Mouse (Mus musculus) adrenal gland, postnatal 10 days (tissue): ENCODE data around the gene Epb41l5. TPM values are rescaled to one million over a fixed set of nuclear protein-coding genes. Genes with fewer than 3 reads are reported as not detected.

Experiments used
- DNase-seq: peaks from one replicate; pipeline ENCODE4 v3.0.0; 2021; ENCODE audit warnings: mixed read lengths
- total RNA-seq, 2 experiments: library from RNA; stranded (reverse); gene quantifications; 2 replicates each; pipeline ENCODE4 v1.2.3; 2021

Gene Epb41l5
- total RNA-seq, 2 experiments from 2014 or later = 10.4 to 11.0 TPM

DNA sequence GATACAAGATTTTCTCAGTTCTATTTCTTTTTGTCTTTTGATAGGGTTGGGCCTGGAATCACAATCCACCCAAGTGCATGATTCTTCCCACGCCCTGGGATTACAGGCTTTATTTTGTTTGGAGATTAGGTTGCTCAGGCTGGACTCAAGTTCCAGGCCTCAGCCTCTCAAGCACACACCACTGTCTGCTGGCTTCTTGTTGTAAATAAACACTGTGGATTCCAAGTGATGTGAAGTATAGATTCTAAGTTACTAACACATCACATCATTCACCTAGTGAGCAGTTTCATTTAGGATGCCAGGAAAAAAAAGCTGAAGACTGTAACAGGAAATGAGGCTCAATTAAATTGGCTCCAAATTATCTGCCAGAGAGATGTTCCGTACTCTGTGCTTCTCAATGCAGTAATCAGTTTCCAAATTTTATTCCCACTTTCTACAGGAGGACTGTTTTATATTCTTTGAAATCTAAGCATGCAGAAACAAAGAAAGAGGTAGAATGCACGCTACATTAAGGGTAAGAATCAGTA lies 51.8 kb downstream of the Epb41l5 start:
- DNase-seq = no peak

DNA sequence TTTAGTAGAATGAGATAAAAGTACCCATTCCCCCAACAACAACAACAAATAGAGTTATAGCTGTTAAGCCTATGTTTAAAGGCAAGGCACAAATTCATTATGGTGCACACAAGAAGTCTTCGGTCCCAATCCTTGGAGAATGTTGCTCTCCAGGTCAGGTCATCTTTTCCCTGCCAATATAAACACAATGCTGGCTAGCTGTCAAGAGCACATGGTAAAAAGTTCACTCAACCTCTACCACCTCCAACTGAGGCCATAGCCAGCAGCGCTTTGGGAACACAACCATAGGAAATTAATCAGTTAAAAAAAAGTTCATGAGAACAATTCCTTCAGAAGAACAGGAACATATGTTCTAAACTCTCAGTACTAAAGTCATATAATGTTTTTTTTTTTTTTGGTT lies 58.8 kb downstream of the Epb41l5 start:
- DNase-seq = peak; percentile 45

DNA sequence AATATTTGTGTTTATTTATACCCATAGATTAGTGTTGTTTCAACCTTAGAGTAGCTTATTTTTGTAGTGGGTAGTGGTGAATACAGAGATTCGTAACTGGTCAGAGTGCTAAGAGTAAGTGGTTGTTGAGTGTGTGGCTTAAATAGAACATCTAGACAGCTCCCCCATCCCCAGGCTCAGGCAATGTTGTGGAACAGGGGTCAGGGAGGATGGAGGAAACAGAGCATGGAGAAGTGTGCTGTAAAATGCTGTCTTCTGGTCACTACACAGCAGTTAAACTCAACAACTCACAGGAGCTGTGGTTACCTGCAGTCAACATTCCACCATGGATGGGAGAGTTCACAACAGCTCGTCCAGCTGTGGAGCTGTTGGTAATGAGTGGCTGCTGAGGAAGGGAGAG lies 63.8 kb downstream of the Epb41l5 start:
- DNase-seq = no peak

DNA sequence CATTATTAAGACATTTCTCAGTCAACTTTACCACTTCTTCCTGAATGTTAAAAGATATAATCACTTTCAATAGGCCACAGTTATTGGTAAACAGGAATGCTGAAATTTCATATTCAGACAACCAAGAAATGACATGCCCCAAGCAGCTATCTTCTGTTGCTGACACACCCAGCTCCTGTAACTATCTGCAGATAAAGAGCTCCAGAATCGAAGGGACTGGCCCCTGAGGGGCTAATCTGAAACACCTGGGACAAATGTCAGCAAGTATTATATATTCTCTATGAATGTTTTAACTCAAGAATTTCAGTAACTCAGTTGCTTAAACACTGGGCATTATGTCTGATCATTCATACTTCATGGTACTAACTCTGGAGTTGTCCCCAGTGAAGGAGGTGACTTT lies 78.7 kb downstream of the Epb41l5 start:
- DNase-seq = no peak

DNA sequence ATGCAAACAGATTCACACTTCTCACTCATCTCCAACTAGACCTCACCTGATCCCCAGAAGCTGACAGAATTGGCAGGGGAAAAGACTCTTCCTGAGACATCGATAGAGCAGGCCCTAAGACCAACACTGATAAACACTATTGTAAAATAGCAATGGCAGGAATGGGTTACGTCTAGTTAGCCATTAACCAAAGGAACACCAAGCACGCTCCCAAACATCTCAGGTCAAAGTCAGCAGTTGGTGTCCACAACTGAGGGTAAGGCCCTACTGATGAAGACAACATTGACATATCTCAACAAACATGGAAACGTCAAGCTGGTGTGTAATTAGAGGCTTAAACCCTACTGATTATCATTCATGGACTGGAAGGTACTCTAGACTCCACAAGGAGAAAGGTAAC lies 83.3 kb downstream of the Epb41l5 start:
- DNase-seq = no peak

DNA sequence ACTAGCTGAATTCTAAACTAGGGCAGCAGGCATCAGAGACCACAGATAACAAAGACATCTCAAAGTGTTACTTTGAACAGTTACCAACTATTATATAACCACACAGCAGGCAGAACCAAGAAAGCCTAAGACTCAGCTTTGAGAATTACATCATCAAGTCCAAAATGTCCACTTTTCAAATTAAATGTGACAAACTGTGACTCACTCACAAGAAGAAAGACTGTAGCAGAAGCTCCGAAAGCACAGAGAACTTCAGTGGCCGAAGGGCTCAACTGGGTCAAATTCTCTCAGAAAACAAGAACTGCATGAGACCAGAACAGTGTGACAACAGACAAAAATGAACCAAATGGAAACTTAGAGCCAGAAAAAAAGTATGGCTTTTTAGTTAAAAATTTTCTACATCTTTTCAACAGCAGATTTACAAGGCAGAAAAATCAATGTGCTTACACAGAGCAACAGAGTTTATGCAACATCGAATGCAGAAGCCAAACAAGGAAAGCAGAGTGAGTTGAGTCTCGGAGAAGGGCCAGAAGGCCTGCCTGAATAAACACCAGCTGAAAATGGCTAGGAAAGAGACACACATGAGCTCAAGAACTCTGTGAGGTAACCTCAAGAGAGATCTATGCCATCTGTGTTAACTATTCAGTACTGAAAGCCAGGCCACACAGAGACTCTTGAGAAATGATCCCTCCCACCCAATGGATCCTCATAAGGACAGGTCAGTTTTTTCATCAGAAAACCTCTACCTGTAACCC lies 91.0 kb downstream of the Epb41l5 start:
- no peak for DNase-seq

DNA sequence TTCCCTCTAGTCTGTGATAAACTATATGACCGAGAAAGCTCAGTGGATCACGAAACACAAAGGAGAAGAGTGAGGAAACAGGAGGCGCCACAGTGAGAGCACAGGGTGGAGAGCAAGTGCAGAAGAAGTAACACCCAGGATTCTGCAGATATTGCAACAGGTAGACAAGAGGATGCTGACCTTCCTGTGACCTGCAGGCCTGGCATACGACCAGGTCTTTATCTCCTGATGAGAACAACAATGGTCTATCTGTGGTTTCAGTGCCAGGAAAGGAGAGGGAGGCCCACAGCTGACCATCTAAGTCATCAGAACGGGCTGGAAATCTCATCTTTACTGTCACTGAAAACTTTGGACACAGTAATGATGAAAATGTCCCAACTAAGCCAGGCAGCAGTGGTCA lies 93.1 kb downstream of the Epb41l5 start:
- no peak for DNase-seq

DNA sequence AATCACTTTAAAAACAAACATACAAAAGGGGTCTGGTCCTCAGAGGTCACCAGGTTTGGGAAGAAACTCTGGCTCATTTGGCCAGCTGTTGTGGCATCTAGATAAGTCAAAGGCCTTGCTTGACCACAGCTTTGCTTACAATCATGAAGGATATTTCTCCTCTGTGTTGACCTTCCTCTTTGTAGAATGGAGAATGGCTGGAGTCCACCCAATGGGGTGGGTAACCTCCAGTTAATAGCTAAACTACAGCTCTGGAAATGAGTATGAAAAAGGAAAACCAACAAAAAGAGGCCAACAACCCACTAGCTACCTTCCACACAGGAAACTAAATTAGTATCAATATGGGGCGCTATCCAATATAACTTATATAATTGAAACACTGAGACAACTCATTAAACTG lies 97.1 kb downstream of the Epb41l5 start:
- no peak for DNase-seq

DNA sequence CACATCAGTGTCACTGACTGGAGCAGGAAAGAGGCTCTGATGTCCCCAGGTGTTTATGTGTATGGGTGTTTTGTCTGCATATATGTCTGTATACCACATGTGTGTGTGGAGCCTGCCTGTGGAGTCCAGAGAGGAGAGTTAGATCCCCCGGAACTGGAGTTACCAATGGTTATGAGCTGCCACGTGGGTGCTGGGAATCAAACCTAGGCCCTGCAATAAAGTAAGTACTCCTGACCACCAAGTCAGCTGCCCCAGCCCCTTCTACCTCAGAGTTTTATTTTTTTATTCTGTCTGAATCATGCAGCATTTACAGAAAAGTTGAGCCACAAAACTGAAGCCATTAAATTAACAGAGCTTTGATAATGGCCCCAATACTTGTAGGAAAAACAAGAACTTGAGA lies 98.7 kb downstream of the Epb41l5 start:
- no peak for DNase-seq

DNA sequence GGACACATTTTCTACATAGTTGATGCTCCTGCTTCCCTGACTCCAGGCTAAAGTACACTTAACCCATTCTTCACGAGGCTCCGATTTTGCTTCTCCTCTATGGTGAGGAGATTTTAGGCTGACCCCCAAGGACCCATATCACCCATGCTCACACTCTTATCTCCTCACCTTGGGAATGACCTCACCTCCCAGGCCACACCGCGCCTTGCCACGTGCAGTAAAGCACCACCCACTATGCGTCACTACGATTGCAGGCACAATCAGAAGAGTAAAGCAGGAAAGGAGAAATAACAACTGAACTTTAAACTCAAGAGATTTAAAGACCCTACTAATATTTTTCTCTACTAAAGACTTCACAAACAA lies 99.5 kb downstream of the Epb41l5 start:
- no peak for DNase-seq

DNA sequence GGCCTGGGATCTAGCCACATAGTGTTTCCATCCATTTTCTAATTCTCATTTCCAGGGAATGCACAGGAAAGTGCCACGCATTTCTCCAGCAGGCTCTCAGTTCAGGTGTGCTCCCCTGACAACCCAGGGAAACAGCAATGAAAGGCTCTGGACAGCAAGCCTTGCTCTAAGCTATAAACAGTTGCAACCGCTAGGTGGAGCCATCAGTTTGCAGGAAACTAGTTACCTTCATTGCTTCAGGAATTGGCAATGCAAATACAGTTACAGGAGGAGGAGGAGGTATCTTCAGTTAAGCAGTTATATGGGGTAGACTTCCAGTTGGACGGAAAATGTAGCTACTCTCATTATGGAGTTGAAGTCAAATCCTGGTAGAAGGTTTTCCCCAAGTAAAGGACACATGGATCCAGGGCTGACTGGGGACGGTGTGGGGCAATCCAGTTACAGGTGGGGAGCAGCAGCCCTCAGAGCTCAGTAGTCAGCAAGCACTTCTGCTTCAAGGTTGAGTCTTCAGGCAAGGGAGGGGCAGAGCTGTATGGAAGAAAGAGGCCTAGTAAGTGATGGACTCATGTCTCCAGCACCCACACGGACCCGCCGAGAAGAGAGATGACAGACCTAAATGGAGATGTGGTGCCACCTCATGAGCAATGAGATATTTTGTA lies 100.0 kb downstream of the Epb41l5 start:
- peak; percentile 90 for DNase-seq

DNA sequence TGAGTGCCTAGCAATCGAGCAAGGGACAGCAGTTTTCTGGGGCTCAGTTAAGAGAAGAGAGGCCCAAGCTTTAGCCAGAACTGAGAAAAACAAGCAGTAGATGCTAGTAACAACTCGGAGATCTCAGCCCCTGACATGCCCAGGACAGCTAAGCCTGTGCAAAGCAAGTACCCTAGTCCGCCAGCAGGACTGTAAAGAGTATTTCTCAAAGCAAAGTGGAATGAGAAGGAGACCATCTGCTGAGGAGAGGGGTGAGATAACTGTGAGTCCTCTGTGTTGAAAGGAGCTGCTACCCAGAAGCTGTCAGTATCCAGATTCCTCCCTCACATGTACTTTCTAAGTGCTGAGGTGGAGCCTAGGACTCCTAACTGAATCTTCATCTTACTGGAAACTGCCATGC lies 102.3 kb downstream of the Epb41l5 start:
- peak; percentile 0 for DNase-seq

DNA sequence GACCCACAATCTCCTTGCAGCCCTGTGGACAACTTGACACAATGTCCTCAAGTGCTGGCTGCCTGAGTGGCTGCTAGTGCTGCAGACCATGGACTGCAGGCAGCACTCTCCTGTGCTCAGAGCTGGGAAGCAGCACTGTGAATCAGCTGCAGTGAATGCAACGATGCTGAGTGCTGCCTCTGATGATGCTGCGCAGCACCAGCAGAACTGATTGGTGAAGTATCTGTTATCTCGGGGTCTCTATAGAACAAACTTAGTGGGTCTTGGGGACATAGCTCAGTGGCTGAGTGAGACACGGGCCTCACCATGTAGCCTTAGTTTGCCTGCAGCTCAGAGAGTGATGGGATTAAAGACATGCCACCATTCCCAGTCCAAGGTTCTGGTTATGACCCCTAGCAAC lies 103.1 kb downstream of the Epb41l5 start:
- no peak for DNase-seq

DNA sequence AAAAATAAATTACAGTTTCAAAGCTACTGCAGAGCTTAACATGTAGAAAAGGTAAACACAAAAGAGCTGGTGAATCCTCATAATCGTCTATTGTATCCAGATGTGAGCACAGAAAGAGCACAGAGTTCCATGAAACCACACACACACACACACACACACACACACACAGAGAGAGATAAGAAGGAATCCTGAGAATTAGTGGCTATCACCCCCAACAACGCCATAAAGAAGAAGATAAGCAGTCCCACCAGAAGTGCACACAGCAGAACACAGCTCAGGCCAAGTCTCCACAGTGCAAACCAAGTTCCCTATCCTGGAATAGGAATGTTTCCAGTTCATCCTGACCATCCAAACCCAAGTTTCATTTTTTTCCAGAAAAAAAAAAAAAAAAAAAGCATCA lies 103.6 kb downstream of the Epb41l5 start:
- DNase-seq = no peak

DNA sequence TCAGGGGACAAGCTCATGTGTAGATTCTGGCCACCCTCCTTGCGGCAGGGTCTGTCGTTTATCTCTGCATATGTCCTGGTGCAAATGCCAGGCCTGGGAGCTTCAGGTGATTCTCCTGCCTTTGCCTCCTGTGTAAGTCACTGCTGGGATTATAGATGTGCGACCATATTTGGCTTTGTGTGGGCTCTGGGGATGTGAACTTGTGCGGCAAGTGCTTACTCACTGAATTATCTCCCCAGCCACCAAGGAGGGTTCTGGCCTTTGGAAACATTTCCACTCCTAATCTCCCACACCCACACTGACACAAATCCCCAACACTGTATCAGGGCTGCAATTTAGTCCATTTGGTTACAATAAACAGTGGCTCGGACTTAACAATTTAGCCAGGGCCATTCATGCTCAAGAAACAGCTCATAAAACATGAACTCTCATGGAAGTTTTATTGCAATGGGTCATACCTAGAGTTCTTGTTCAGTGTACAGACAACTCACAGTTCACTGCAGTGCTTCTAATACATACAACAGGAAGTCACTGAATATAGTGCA lies 104.1 kb downstream of the Epb41l5 start:
- no peak for DNase-seq

DNA sequence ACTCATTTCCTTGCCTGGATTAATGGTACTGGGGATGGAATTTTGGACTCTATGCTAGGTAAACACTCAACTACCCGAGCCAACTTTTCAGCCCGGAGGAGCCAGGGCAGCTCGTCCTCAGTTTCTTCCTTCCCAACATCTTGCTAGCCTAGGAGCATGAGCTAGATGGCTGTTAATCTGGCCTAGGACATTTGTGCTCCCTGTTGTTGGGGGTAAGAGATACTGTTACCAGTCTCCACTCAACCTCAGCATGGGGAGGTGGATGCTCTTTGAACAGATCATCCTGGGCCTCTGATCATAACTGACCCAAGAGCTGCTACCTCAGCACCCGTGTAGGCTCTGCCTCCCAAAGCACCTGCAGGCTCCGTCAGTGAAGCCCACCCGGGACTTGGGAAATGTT lies 105.5 kb downstream of the Epb41l5 start:
- no peak for DNase-seq

DNA sequence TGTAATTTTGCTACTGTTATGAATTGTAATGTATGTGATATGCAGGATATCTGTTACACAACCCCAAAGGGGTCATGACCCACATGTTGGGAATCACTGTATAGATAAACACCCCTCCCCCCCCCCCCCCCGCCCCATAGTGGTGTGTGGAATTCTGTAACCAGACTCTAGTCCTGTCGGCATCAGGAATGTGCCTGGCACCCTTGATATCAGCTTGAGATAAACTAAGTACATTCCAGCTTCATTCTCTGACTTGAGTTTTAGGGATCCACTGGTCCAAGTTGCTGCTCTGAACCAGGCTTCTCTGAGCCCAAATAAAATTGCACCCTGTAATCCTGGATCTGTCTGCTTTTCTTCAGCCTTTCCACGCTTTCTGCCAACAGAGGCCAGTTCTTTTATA lies 107.2 kb downstream of the Epb41l5 start:
- no peak for DNase-seq

DNA sequence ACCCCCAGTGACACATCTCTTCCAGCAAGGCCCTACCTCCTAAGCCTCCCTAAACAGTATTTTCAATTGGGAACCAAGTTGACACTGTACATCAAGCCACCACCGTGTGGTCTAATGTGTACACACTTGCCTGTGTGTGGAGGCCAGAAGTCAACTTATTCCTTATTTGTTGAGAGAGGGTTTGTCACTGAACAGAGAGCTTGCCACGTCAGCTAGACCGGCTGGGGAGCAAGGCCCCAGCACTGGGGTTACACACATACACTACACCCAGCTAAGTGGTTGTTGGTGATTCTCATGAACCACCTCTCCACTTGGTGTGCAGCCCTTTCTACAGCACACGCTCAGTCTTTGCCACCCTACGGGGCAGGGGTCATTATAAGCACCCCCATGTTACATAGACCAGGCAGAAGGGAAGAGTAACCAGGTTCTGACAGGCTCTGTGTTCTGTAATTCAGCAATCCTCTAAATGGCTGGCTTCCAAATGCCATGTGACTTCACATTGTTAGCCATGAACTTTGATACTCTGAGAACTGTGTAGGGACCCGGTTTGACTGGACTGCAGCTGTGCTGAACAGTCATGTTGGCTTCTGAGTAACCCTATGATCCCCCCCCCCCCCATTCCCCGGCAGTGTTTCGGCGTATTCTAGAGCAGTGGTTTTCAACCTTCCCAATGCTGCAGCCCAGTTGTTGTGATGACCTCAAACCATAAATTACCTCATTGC lies 107.8 kb downstream of the Epb41l5 start:
- DNase-seq = peak; percentile 42

DNA sequence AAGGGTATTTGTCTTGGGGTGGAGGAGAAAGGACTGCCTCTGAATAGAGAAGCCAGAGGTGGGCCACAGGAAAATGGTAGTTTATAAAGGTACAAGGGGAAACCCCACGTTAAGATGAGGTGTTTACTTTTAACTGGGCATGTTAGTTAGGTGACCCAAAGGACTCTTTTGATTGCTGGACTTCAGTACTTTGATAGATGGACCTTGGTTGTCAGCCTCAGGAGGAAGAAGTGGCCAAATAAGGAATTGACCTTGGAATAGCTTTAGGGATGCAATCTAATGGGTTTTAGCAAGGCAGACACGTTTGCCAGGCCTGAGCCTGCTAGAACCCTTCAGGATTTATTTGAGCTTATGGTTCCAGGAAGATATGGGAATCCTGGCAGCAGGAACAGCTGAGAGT lies 109.5 kb downstream of the Epb41l5 start:
- DNase-seq = no peak

DNA sequence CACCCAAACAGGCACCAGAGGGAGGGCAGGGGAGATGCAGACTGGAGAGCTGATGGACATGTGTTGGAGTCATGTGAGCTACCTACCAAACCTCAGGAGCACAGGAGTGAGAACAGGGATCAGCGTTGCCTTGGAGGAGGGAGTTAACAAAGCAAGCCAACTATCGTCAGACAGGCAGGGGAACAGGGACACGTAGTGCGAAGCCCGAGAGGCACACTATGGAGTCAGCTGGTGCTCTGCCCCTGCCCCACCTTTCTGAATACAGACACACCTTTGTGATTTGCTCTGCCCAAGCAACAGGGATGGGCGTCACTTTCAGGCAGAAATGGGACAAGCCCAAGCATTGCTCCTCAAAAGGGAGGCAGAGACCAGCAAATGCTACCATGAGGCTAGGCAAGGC lies 111.1 kb downstream of the Epb41l5 start:
- peak; percentile 1 for DNase-seq

DNA sequence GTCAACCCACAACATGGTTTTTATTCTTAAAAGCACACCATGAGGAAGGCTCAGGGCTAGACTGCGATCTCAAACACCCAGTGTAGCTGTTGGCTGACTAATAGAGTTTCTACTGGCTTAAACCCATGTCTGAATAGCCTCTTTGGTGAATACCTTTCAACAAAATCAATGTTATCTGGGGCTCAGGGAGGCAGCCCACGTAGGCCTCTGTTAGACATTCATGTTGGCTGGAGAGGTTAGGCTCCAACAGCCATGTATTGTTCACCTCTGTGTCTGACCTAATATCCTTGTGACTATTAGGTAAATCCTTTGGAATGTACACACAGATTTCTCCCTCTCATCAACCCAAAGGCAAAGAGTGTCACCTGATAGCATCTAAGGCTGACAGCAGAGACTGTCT lies 112.7 kb downstream of the Epb41l5 start:
- DNase-seq = no peak

DNA sequence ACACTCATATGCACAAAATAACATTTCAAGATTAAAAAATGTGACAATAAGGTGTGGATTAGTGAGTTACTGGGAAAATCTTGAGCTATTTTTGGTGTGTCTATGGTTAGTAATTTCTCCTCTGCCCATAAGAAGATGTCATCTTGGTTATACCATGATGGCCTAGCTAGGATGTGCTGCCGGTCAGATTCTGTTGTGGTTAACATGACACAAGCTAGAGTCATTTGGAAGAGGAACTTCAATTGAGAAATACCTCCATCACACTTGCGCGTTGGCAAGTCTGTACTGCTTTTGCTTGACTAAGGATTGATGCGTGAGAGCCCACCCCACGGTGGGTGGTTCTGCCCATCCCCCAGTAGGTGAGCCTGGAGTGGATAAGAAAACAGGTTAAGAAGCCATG lies 114.5 kb downstream of the Epb41l5 start:
- DNase-seq = no peak
